Mouse (Mus musculus) layer of hippocampus, postnatal 36 days (tissue): Measurements from ENCODE around the gene Zfp39. TPM values are rescaled to one million over a fixed set of nuclear protein-coding genes. Genes with fewer than 3 reads are reported as not detected.

Experiments
- DNase-seq, 2 experiments: peaks; one replicate each; pipeline ENCODE4 v3.0.0; 2022
- total RNA-seq, 2 experiments: library from RNA; stranded (reverse); gene quantifications; 2 replicates each; pipeline ENCODE4 v1.2.3; 2021

Zfp39 gene
- 1 to 10 TPM; 8.4 to 9.2 TPM for total RNA-seq

GRCm38 (mm10) chr11:58903511-58904409, at the start of gene Zfp39:
Zfp39 (minus strand) TSS chr11:58904225.
- DNase-seq = peak; percentile 94 to 96

- DNase-seq = no peak
Measured at GRCm38 (mm10) chr11:58953351-58954169, 49.5 kb upstream of the Zfp39 start.

- DNase-seq = no peak
Measured at GRCm38 (mm10) chr11:58951210-58951609, 47.2 kb upstream of the Zfp39 start.

- DNase-seq = peak in 1 of 2 experiments; percentile 58
Measured at GRCm38 (mm10) chr11:58949480-58950431, 45.7 kb upstream of the Zfp39 start.

GRCm38 (mm10) chr11:58948542-58949479, 44.8 kb upstream of the Zfp39 start, which contains the start of gene Hist3h2ba:
Hist3h2ba (plus strand) TSS chr11:58948920.
- peak; percentile 80 for DNase-seq

- peak in 1 of 2 experiments; percentile 59 for DNase-seq
Measured at GRCm38 (mm10) chr11:58947798-58948528, 43.9 kb upstream of the Zfp39 start.

GRCm38 (mm10) chr11:58947306-58947705, 43.3 kb upstream of the Zfp39 start:
- DNase-seq = no peak

GRCm38 (mm10) chr11:58944136-58944535, 40.1 kb upstream of the Zfp39 start:
- no peak for DNase-seq

- DNase-seq = no peak
Measured at GRCm38 (mm10) chr11:58939088-58939439, 35.0 kb upstream of the Zfp39 start.

GRCm38 (mm10) chr11:58938322-58939087, 34.5 kb upstream of the Zfp39 start, which contains the start of gene Rnf187:
Rnf187 (minus strand) TSS chr11:58938916.
- DNase-seq = peak; percentile 89 to 90

- DNase-seq = no peak
Measured at GRCm38 (mm10) chr11:58937909-58938308, 33.9 kb upstream of the Zfp39 start.

- no peak for DNase-seq
Measured at GRCm38 (mm10) chr11:58931576-58931975, 27.6 kb upstream of the Zfp39 start.

- DNase-seq = no peak
Measured at GRCm38 (mm10) chr11:58930254-58930653, 26.2 kb upstream of the Zfp39 start.

GRCm38 (mm10) chr11:58929641-58930040, 25.6 kb upstream of the Zfp39 start:
- DNase-seq = no peak

- no peak for DNase-seq
Measured at GRCm38 (mm10) chr11:58929055-58929454, 25.0 kb upstream of the Zfp39 start.

- peak; percentile 24 to 32 for DNase-seq
Measured at GRCm38 (mm10) chr11:58927790-58928651, 24.0 kb upstream of the Zfp39 start.

GRCm38 (mm10) chr11:58927053-58927452, 23.0 kb upstream of the Zfp39 start:
- no peak for DNase-seq

GRCm38 (mm10) chr11:58926651-58927050, 22.6 kb upstream of the Zfp39 start:
- DNase-seq = no peak
